Mouse (Mus musculus) ES-Bruce4 (cell line): ENCODE results near the gene Adgrg7. TPM values are rescaled to one million over a fixed set of nuclear protein-coding genes. Genes with fewer than 3 reads are reported as not detected.

Experiments used
- H3K27ac ChIP-seq: 2 replicates; pipeline ENCODE4 v1.5.1; 2012; ENCODE audit warnings: low read length, inconsistent platforms; ENCODE audit not compliant: insufficient read depth
- H3K27me3 ChIP-seq: 2 replicates; pipeline ENCODE4 v1.6.1; 2012; ENCODE audit warnings: mild to moderate bottlenecking, low read length, inconsistent platforms; ENCODE audit not compliant: control insufficient read depth, poor library complexity, insufficient read depth, severe bottlenecking
- H3K36me3 ChIP-seq: 2 replicates; pipeline ENCODE4 v1.6.1; 2012; ENCODE audit warnings: inconsistent platforms, mild to moderate bottlenecking, low read length, moderate library complexity; ENCODE audit not compliant: control insufficient read depth, poor library complexity, insufficient read depth, severe bottlenecking
- H3K4me1 ChIP-seq: one replicate; pipeline ENCODE4 v1.8.1; 2011; ENCODE audit warnings: low read length; ENCODE audit not compliant: control insufficient read depth, insufficient read depth
- H3K4me3 ChIP-seq: 2 replicates; pipeline ENCODE4 v1.5.1; 2011; ENCODE audit warnings: low read depth, mild to moderate bottlenecking, low read length
- H3K9ac ChIP-seq: 2 replicates; pipeline ENCODE4 v1.6.1; 2012; ENCODE audit warnings: low read depth, mild to moderate bottlenecking, inconsistent platforms; ENCODE audit not compliant: poor library complexity, severe bottlenecking
- H3K9me3 ChIP-seq: replicated peaks from 2 replicates; pipeline ENCODE4 v1.6.1; 2012; ENCODE audit warnings: mild to moderate bottlenecking, low read length, inconsistent platforms; ENCODE audit not compliant: control insufficient read depth, poor library complexity, insufficient read depth, severe bottlenecking
- CTCF ChIP-seq: IDR thresholded peaks from one replicate; pipeline ENCODE4 v1.8.1; 2011; ENCODE audit warnings: low read depth, low read length
- EP300 ChIP-seq: IDR thresholded peaks from 2 replicates; pipeline ENCODE4 v1.6.1; 2011; ENCODE audit warnings: low read depth, low read length; ENCODE audit not compliant: insufficient read depth
- POLR2A ChIP-seq: IDR thresholded peaks from one replicate; pipeline ENCODE4 v1.8.1; 2011; ENCODE audit warnings: low read length; ENCODE audit not compliant: insufficient read depth
- polyA plus RNA-seq: library from polyadenylated mRNA; stranded (reverse); fragments of >200 nt; gene quantifications from 2 replicates; pipeline ENCODE4 v1.2.4, GENCODE M21; 2011; ENCODE audit warnings: low read depth; ENCODE audit not compliant: missing spikeins, insufficient read depth, insufficient read length

Adgrg7 gene
- polyA plus RNA-seq, 1 experiment: not detected

- no peaks in the 10 kb centered on the region for H3K27me3 ChIP-seq
Observed at GRCm38 (mm10) chr16:56800469-56800868, 4.8 kb upstream of the Adgrg7 start.

GRCm38 (mm10) chr16:56799541-56800029 is 3.9 kb upstream of the Adgrg7 start:
- no peaks in the 10 kb centered on the region for H3K27me3 ChIP-seq
- H3K4me3 ChIP-seq: no peak overlapping the region
- no peaks in the 10 kb centered on the region for H3K36me3 ChIP-seq
- no peaks in the 10 kb centered on the region for H3K9me3 ChIP-seq
- TF ChIP-seq EP300 (no peak), CTCF (no peak), POLR2A (no peak)
- no peak overlapping the region for H3K27ac ChIP-seq
- H3K4me1 ChIP-seq: peaks cover 3% of the 10 kb centered on the region
- no peak overlapping the region for H3K9ac ChIP-seq

More at GRCm38 (mm10) chr16:56800469-56800868, 4.8 kb upstream of the Adgrg7 start:
- no peak overlapping the region for H3K4me3 ChIP-seq
- H3K9me3 ChIP-seq: no peaks in the 10 kb centered on the region
- H3K4me1 ChIP-seq: peaks cover 3% of the 10 kb centered on the region
- no peak overlapping the region for H3K9ac ChIP-seq
- no peaks in the 10 kb centered on the region for H3K36me3 ChIP-seq
- H3K27ac ChIP-seq: no peak overlapping the region
- no peak for TF ChIP-seq POLR2A
- TF ChIP-seq EP300: no peak
- no peak for TF ChIP-seq CTCF

- TF ChIP-seq EP300 (no peak), CTCF (no peak), POLR2A (no peak)
- no peaks in the 10 kb centered on the region for H3K9me3 ChIP-seq
- no peaks in the 10 kb centered on the region for H3K27me3 ChIP-seq
- H3K9ac ChIP-seq: no peak overlapping the region
- no peaks in the 10 kb centered on the region for H3K36me3 ChIP-seq
- H3K4me1 ChIP-seq: peaks cover 3% of the 10 kb centered on the region
- no peak overlapping the region for H3K27ac ChIP-seq
- H3K4me3 ChIP-seq: no peak overlapping the region
Observed at GRCm38 (mm10) chr16:56798873-56799272, 3.2 kb upstream of the Adgrg7 start.

- Histone ChIP-seq H3K27ac (no peak overlapping the region), H3K27me3 (no peaks in the 10 kb centered on the region), H3K36me3 (no peaks in the 10 kb centered on the region), H3K9ac (no peak overlapping the region), H3K4me1 (peaks cover 3% of the 10 kb centered on the region), H3K9me3 (no peaks in the 10 kb centered on the region), H3K4me3 (no peak overlapping the region)
- TF ChIP-seq CTCF: no peak
- TF ChIP-seq POLR2A: no peak
- TF ChIP-seq EP300: no peak
Observed at GRCm38 (mm10) chr16:56794383-56795144, 1.1 kb downstream of the Adgrg7 start.

- Histone ChIP-seq H3K4me1 (no peaks in the 10 kb centered on the region), H3K36me3 (no peaks in the 10 kb centered on the region), H3K9ac (no peak overlapping the region), H3K27ac (no peak overlapping the region), H3K9me3 (no peaks in the 10 kb centered on the region), H3K27me3 (no peaks in the 10 kb centered on the region), H3K4me3 (no peak overlapping the region)
- TF ChIP-seq EP300 (no peak), POLR2A (no peak), CTCF (no peak)
Observed at GRCm38 (mm10) chr16:56793778-56794177, 1.9 kb downstream of the Adgrg7 start.

GRCm38 (mm10) chr16:56785943-56786342 is 9.7 kb downstream of the Adgrg7 start:
- TF ChIP-seq EP300 (no peak), CTCF (no peak), POLR2A (no peak)
- no peak overlapping the region for H3K4me3 ChIP-seq
- H3K36me3 ChIP-seq: no peaks in the 10 kb centered on the region
- no peaks in the 10 kb centered on the region for H3K27me3 ChIP-seq
- H3K27ac ChIP-seq: no peak overlapping the region
- no peaks in the 10 kb centered on the region for H3K9me3 ChIP-seq
- H3K9ac ChIP-seq: no peak overlapping the region
- H3K4me1 ChIP-seq: no peaks in the 10 kb centered on the region
